Mouse (Mus musculus) layer of hippocampus, adult 6 months (tissue): ENCODE results near the gene Adam19. TPM values are rescaled to one million over a fixed set of nuclear protein-coding genes. Genes with fewer than 3 reads are reported as not detected.

Experiments
- long read RNA-seq, 2 experiments: library from polyadenylated mRNA; unstranded; transcript quantifications; one replicate each; pipeline ENCODE4 v2.0.0; 2019 to 2020
- microRNA-seq: library from miRNA; unstranded; fragments of <30 nt; microRNA quantifications from one replicate; pipeline ENCODE4 v1.2.0, GENCODE M21; 2020
- polyA plus RNA-seq: library from polyadenylated mRNA; unstranded; fragments of <200 nt; fragmentation: Nextera tagmentation; gene quantifications from 2 replicates; pipeline ENCODE4 v1.2.3, GENCODE M21; 2021

The Adam19 gene
- polyA plus RNA-seq, result 0.90 and 1.0 TPM in 2 replicates
- long read RNA-seq, experiment 1, partial matches to known transcripts, result 0 of 2 reads
- long read RNA-seq, experiment 1, other reads (novel, unspliced or antisense), result 2 of 2 reads
- long read RNA-seq, experiment 2, partial matches to known transcripts, result 0 of 3 reads
- long read RNA-seq, experiment 2, other reads (novel, unspliced or antisense), result 3 of 3 reads

GRCm38 (mm10) chr11:46055896-46056769 is at the start of gene Adam19:
Adam19 (plus strand) TSS chr11:46055992.

DNA sequence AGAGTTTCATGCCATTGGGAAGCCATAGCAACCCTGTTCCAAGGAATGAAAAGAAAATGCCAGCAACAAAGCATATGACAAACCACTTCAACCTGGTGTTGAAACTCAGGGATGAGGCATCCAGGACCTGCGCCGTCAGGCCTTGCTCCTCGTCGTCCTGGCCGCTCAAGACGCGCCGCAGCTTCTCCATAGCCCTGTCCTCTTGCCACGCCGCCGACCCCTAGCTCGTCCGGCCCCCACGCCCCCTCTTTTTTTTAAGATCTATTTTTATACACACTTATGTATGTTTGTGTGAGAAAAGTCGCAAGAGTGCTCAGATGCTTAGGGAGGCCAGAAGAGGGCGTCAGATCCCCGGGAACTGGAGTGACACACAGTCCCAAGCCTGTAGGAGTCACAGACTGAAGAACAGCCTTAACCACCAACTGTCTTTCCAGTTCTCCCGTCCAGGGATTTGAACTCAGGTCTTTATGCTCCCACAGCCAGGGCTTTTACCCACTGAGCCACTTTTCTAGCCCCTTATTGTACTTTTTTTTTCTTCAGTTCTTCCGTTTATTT is 3.6 kb upstream of the Adam19 start, which contains the start of gene Gm12166:
Gene Gm12166, minus strand, starts transcription at position 217 of the 555 bp plus-strand sequence.

DNA sequence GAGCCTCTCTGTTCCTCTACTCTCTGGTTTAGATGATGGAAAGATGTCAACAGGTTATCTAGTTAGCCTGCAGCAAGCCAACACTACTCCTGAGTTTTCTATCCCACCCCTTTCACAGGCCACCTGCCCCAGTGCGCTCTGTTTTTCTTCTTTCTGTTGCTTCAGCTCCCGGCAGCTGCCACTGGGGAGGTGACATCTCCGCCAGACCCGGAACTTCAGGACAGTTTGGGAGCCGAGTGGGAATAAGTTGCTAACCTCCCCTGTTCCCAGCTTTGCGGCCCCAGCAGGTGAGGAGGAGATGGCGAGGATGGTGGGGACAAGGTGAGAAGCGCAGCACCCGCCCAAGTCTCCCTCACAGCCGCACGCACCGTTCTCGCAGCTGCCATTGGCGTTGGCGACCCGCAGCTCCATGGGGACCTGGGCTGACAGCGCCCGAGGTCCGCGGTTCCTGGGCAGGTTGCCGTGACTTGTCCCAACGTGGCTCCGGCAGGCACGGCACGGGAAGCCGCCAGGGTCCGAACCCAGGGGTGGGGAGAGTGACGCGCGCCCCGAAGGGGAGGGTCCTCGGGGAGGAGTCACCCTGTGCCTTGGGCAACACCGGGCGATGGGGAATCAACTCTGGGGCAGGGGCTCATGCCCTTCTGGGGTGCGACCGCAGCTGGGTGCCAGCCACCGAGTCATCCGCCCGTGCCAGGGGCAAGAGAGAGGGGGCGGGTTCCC is 110.2 kb downstream of the Adam19 start, which contains the start of gene Nipal4:
Gene Nipal4, minus strand, starts transcription at position 643 of the 720 bp plus-strand sequence.

Small RNA genes lying within 50 kb of the gene (microRNA-seq; reads per million reads assigned to microRNA genes)
- gene Mir7239 (0.64 reads per million), gene Mir8100 (not detected)

Other genes starting within 250 kb of the Adam19 start
- 8.1 and 8.4 TPM in 2 replicates for gene Clint1, start 203.9 kb upstream of the Adam19 start, polyA plus RNA-seq
- 2.6 and 2.9 TPM in 2 replicates for gene Lsm11, start 111.1 kb upstream of the Adam19 start, polyA plus RNA-seq
- gene Thg1l, start 100.5 kb upstream of the Adam19 start, polyA plus RNA-seq, result 7.9 and 13.0 TPM in 2 replicates
- not detected in 2 replicates for gene Sox30, start 75.7 kb upstream of the Adam19 start, polyA plus RNA-seq
- 13.5 and 14.5 TPM in 2 replicates for gene Gm12166, start 3.7 kb upstream of the Adam19 start, polyA plus RNA-seq
- gene Nipal4, start 110.5 kb downstream of the Adam19 start, polyA plus RNA-seq, result 3.0 and 3.5 TPM in 2 replicates
- gene Fndc9, start 179.5 kb downstream of the Adam19 start, polyA plus RNA-seq, result 3.1 and 4.0 TPM in 2 replicates